Mouse (Mus musculus): ENCODE measurements around the gene Hdlbp. TPM values are rescaled to one million over a fixed set of nuclear protein-coding genes. Genes with fewer than 3 reads are reported as not detected.

The Hdlbp gene
- polyA plus RNA-seq, 1 experiment from 2014 or later, result 139 TPM

Other genes starting within 250 kb of the Hdlbp start
- gene Sned1, start 243.0 kb downstream of the Hdlbp start, polyA plus RNA-seq (2016; fragmentation: Nextera tagmentation; extraction: Ambion mirVana), result 24.6 and 30.6 TPM in 2 replicates
- gene Mterf4, start 172.9 kb downstream of the Hdlbp start, polyA plus RNA-seq (2016; fragmentation: Nextera tagmentation; extraction: Ambion mirVana), result 33.5 and 36.8 TPM in 2 replicates
- 70.6 and 71.1 TPM in 2 replicates for gene Ppp1r7, start 136.0 kb downstream of the Hdlbp start, polyA plus RNA-seq (2016; fragmentation: Nextera tagmentation; extraction: Ambion mirVana)
- gene Pask, start 135.3 kb downstream of the Hdlbp start, polyA plus RNA-seq (2016; fragmentation: Nextera tagmentation; extraction: Ambion mirVana), result 22.6 and 22.9 TPM in 2 replicates
- 0.22 and 0.29 TPM in 2 replicates for gene Ano7, start 104.9 kb downstream of the Hdlbp start, polyA plus RNA-seq (2016; fragmentation: Nextera tagmentation; extraction: Ambion mirVana)
- gene Farp2, start 33.3 kb upstream of the Hdlbp start, polyA plus RNA-seq (2016; fragmentation: Nextera tagmentation; extraction: Ambion mirVana), result 7.2 and 7.5 TPM in 2 replicates
- gene Stk25, start 179.8 kb upstream of the Hdlbp start, polyA plus RNA-seq (2016; fragmentation: Nextera tagmentation; extraction: Ambion mirVana), result 196 and 197 TPM in 2 replicates
- gene Bok, start 206.8 kb upstream of the Hdlbp start, polyA plus RNA-seq (2016; fragmentation: Nextera tagmentation; extraction: Ambion mirVana), result 34.2 and 38.8 TPM in 2 replicates